22 mouse cellular contexts compared by ENCODE assay signal in genomic region chr7:139002692-139003091, GRCm38 (mm10).
DNase-seq lines count a peak whose midpoint lies in the region; ATAC-seq lines count a peak whose summit lies in the region.
"Had no signal": no experiment of that assay in that cellular context is flagged by ENCODE, and none has a peak within 500 bp of the region (broad histone marks: within the 10 kb centered on the region; RNA-seq: fewer than 3 reads in every experiment).

No protein-coding gene starts in this region.

- no peaks in the 10 kb centered on the region for H3K9me3 ChIP-seq in hindbrain, embryonic 13.5 days
- H3K9me3 ChIP-seq: embryonic facial prominence, embryonic 13.5 days; forebrain, embryonic 12.5 days; heart, embryonic 13.5 days; hindbrain, embryonic 12.5 days had no signal

- H3K4me2 ChIP-seq in hindbrain, embryonic 13.5 days = no peak overlapping the region
- H3K4me2 ChIP-seq: embryonic facial prominence, embryonic 13.5 days; forebrain, embryonic 12.5 days; heart, embryonic 13.5 days; hindbrain, embryonic 12.5 days had no signal

- H3K4me1 ChIP-seq in hindbrain, embryonic 13.5 days (replicated peaks) = peaks cover 16% of the 10 kb centered on the region

- no peak overlapping the region for H3K27ac ChIP-seq in hindbrain, embryonic 13.5 days
- H3K27ac ChIP-seq: embryonic facial prominence, embryonic 13.5 days; forebrain, embryonic 12.5 days; heart, embryonic 13.5 days; hindbrain, embryonic 12.5 days; hindbrain, postnatal 0 days had no signal

- H3K9ac ChIP-seq in hindbrain, embryonic 13.5 days = no peak overlapping the region
- H3K9ac ChIP-seq: embryonic facial prominence, embryonic 13.5 days; forebrain, embryonic 12.5 days; forebrain, postnatal 0 days; heart, embryonic 13.5 days; hindbrain, embryonic 12.5 days had no signal

- H3K27me3 ChIP-seq in hindbrain, embryonic 13.5 days = no peaks in the 10 kb centered on the region
- H3K27me3 ChIP-seq: embryonic facial prominence, embryonic 13.5 days; forebrain, embryonic 12.5 days; heart, embryonic 13.5 days; hindbrain, embryonic 12.5 days had no signal

- H3K36me3 ChIP-seq in hindbrain, embryonic 13.5 days = no peaks in the 10 kb centered on the region
- H3K36me3 ChIP-seq: embryonic facial prominence, embryonic 13.5 days; forebrain, embryonic 12.5 days; G1E; heart, embryonic 13.5 days; hindbrain, embryonic 12.5 days had no signal

- DNase-seq in adrenal gland, adult 2 months = peak; percentile 61
- DNase-seq in adrenal gland, postnatal 10 days = peak; percentile 22
- DNase-seq in Muller cell, postnatal 12 days (ENCODE audit: inconsistent ontology term) = no peak
- DNase-seq in right cerebral cortex, adult 2 months (ENCODE audit: low spot score in 2 of 2) = no peak
- DNase-seq: B cell, adult 2 months; cerebellum, adult 11 months; cerebellum, adult 8-10 months; cerebellum, postnatal 25 days; gastrocnemius, postnatal 14 days; heart, postnatal 36 days; kidney, adult 11 months had no signal

- no peak overlapping the region for H3K4me3 ChIP-seq in hindbrain, embryonic 13.5 days
- H3K4me3 ChIP-seq: embryonic facial prominence, embryonic 13.5 days; forebrain, embryonic 12.5 days; heart, embryonic 13.5 days; hindbrain, embryonic 12.5 days had no signal

- 0 out of 2 replicates have a peak, but pooled peaks have one; percentile 36 for ATAC-seq in common myeloid progenitor, adult 5-6 weeks (replicated peaks; ENCODE audit: low read depth, poor library complexity, severe bottlenecking)
- ATAC-seq in megakaryocyte progenitor cell, adult 5-6 weeks (replicated peaks; ENCODE audit: poor library complexity) = peak; percentile 98
- no peak for ATAC-seq in hindbrain, embryonic 13.5 days (ENCODE audit: low FRiP score)
- ATAC-seq: CD4-positive, CD25-positive, alpha-beta regulatory T cell, adult 4 months; forebrain, postnatal 0 days; hindbrain, postnatal 0 days had no signal

- 90% methylated on average over 9 of the region's 9 CpGs for WGBS in hindbrain, embryonic 13.5 days

Comparison
In these comparisons a context has a peak if more than half of its experiments do, and no peak if none do; other contexts are left out.
1. DNase-seq: peak in adrenal gland, adult 2 months (single experiment) and adrenal gland, postnatal 10 days (single experiment); none in Muller cell, postnatal 12 days (single experiment) and right cerebral cortex, adult 2 months (0 of 2).